Mouse (Mus musculus) small intestine, adult 2 months (tissue): ENCODE measurements around the gene Mak.

Source experiments
- CTCF ChIP-seq: fragments of 200-500 bp; IDR thresholded peaks from 2 replicates; pipeline ENCODE4 v1.5.1; 2012; ENCODE audit warnings: low read depth, mild to moderate bottlenecking, control low read depth, inconsistent platforms, low read length, moderate library complexity, mixed read lengths; ENCODE audit not compliant: insufficient replicate concordance, insufficient read length; ENCODE audit errors: extremely low read depth
- POLR2A ChIP-seq: fragments of 200-500 bp; IDR thresholded peaks from 2 replicates; pipeline ENCODE4 v1.6.1; 2012; ENCODE audit warnings: low read depth, mild to moderate bottlenecking, control low read depth, inconsistent platforms, low read length, moderate library complexity

DNA sequence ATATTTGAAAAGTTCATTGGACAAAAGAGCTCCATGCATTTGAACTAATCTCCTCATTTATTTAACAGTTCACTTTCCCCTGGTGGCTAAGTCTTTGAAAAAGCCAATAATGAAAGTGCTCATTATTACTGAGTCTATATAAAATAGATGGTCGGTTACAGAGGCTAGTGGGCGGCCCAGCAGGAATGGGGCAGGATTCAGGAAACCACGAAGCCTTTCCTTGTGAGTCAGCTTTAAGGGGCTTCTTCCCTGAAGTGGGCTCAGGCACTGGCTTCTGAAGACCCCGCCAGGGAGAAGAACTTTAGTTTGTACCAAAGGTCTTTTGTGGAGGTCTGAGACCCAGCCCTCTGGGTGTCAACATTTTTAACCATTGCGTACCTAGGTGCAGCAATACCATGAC lies 27.5 kb downstream of the Mak start:
- TF ChIP-seq CTCF (no peak), POLR2A (no peak)
